Mouse (Mus musculus): Measurements from ENCODE around the gene Ifitm5. TPM values are rescaled to one million over a fixed set of nuclear protein-coding genes. Genes with fewer than 3 reads are reported as not detected.
A peak's percentile ranks its signal among the peaks of the same experiment; 100 is the strongest.

The Ifitm5 gene
- 1.3 and 1.6 TPM in 2 replicates for polyA plus RNA-seq (2015; fragmentation: Nextera tagmentation; extraction: Ambion mirVana)

- Histone ChIP-seq H3K36me3 (ENCODE audit: control insufficient read depth, insufficient read depth) (no peaks in the 10 kb centered on the region; the same call in 1 of the 2 replicates), H3K9me3 (replicated peaks; ENCODE audit: control insufficient read depth, low read length) (no peaks in the 10 kb centered on the region), H3K9ac (ENCODE audit: low read length) (peak within 1 kb of the TSS; percentile 10; the same call in 1 of the 2 replicates), H3K4me1 (ENCODE audit: control insufficient read depth, insufficient read depth, low read length) (peaks cover 34% of the 10 kb centered on the region), H3K27ac (ENCODE audit: low read length) (peak within 1 kb of the TSS; percentile 50), H3K4me3 (ENCODE audit: low read length) (no peak within 1 kb of the TSS), H3K27me3 (ENCODE audit: control insufficient read depth, insufficient read depth, low read length) (no peaks in the 10 kb centered on the region), H3K4me2 (ENCODE audit: low read depth, low read length) (peak within 1 kb of the TSS; percentile 19; the same call in 1 of the 2 replicates)
- ATAC-seq (replicated peaks; ENCODE audit: extremely low read depth, insufficient read depth, low FRiP score): no peak
- WGBS: 84% methylated on average over 16 of the region's 16 CpGs
Measured at GRCm38 (mm10) chr7:140949824-140950530, at the start of gene Ifitm5. TSS of gene Ifitm5 (minus strand) at chr7:140950291.

GRCm38 (mm10) chr7:140998853-140999700, 49.0 kb upstream of the Ifitm5 start:
- no peaks in the 10 kb centered on the region for H3K4me1 ChIP-seq (ENCODE audit: control insufficient read depth, insufficient read depth, low read length)
- H3K27me3 ChIP-seq (ENCODE audit: control insufficient read depth, insufficient read depth, low read length): no peaks in the 10 kb centered on the region
- H3K4me3 ChIP-seq (ENCODE audit: low read length): no peak overlapping the region
- H3K36me3 ChIP-seq (ENCODE audit: control insufficient read depth, insufficient read depth): no peaks in the 10 kb centered on the region
- no peaks in the 10 kb centered on the region for H3K9me3 ChIP-seq (replicated peaks; ENCODE audit: control insufficient read depth, low read length)
- no peak overlapping the region for H3K9ac ChIP-seq (ENCODE audit: low read length)
- H3K27ac ChIP-seq (ENCODE audit: low read length): 0 out of 2 replicates have a peak overlapping the region, but pooled peaks have one; percentile 9
- no peak overlapping the region for H3K4me2 ChIP-seq (ENCODE audit: low read depth, low read length)
- WGBS: 72% methylated on average over 11 of the region's 11 CpGs
- no peak for ATAC-seq (replicated peaks; ENCODE audit: extremely low read depth, insufficient read depth, low FRiP score)

- no peaks in the 10 kb centered on the region for H3K36me3 ChIP-seq (ENCODE audit: control insufficient read depth, insufficient read depth)
- no peak overlapping the region for H3K27ac ChIP-seq (ENCODE audit: low read length)
- ATAC-seq (replicated peaks; ENCODE audit: extremely low read depth, insufficient read depth, low FRiP score): no peak
- H3K4me1 ChIP-seq (ENCODE audit: control insufficient read depth, insufficient read depth, low read length): no peaks in the 10 kb centered on the region
- WGBS: 38% methylated on average over 1 of the region's 1 CpGs
- no peak overlapping the region for H3K4me3 ChIP-seq (ENCODE audit: low read length)
- H3K27me3 ChIP-seq (ENCODE audit: control insufficient read depth, insufficient read depth, low read length): no peaks in the 10 kb centered on the region
- H3K9ac ChIP-seq (ENCODE audit: low read length): no peak overlapping the region
- no peaks in the 10 kb centered on the region for H3K9me3 ChIP-seq (replicated peaks; ENCODE audit: control insufficient read depth, low read length)
- no peak overlapping the region for H3K4me2 ChIP-seq (ENCODE audit: low read depth, low read length)
Measured at GRCm38 (mm10) chr7:140997817-140998216, 47.7 kb upstream of the Ifitm5 start.

GRCm38 (mm10) chr7:140991117-140991689, 41.1 kb upstream of the Ifitm5 start:
- no peaks in the 10 kb centered on the region for H3K27me3 ChIP-seq (ENCODE audit: control insufficient read depth, insufficient read depth, low read length)
- H3K9ac ChIP-seq (ENCODE audit: low read length): no peak overlapping the region
- H3K9me3 ChIP-seq (replicated peaks; ENCODE audit: control insufficient read depth, low read length): no peaks in the 10 kb centered on the region
- H3K4me3 ChIP-seq (ENCODE audit: low read length): no peak overlapping the region
- H3K27ac ChIP-seq (ENCODE audit: low read length): no peak overlapping the region
- H3K4me1 ChIP-seq (ENCODE audit: control insufficient read depth, insufficient read depth, low read length): no peaks in the 10 kb centered on the region
- no peaks in the 10 kb centered on the region for H3K36me3 ChIP-seq (ENCODE audit: control insufficient read depth, insufficient read depth)
- 69% methylated on average over 14 of the region's 14 CpGs for WGBS
- no peak overlapping the region for H3K4me2 ChIP-seq (ENCODE audit: low read depth, low read length)
- no peak for ATAC-seq (replicated peaks; ENCODE audit: extremely low read depth, insufficient read depth, low FRiP score)

- WGBS: 58% methylated on average over 5 of the region's 5 CpGs
- Histone ChIP-seq H3K27me3 (ENCODE audit: control insufficient read depth, insufficient read depth, low read length) (no peaks in the 10 kb centered on the region), H3K4me3 (ENCODE audit: low read length) (no peak overlapping the region), H3K27ac (ENCODE audit: low read length) (no peak overlapping the region), H3K36me3 (ENCODE audit: control insufficient read depth, insufficient read depth) (no peaks in the 10 kb centered on the region), H3K4me2 (ENCODE audit: low read depth, low read length) (no peak overlapping the region), H3K9me3 (replicated peaks; ENCODE audit: control insufficient read depth, low read length) (peaks cover 4% of the 10 kb centered on the region), H3K9ac (ENCODE audit: low read length) (no peak overlapping the region), H3K4me1 (ENCODE audit: control insufficient read depth, insufficient read depth, low read length) (no peaks in the 10 kb centered on the region)
- no peak for ATAC-seq (replicated peaks; ENCODE audit: extremely low read depth, insufficient read depth, low FRiP score)
Measured at GRCm38 (mm10) chr7:140990622-140991021, 40.5 kb upstream of the Ifitm5 start.

GRCm38 (mm10) chr7:140990185-140990584, 40.1 kb upstream of the Ifitm5 start:
- WGBS: 54% methylated on average over 6 of the region's 6 CpGs
- Histone ChIP-seq H3K9me3 (replicated peaks; ENCODE audit: control insufficient read depth, low read length) (peaks cover 6% of the 10 kb centered on the region), H3K27ac (ENCODE audit: low read length) (peak overlapping the region; percentile 57), H3K4me1 (ENCODE audit: control insufficient read depth, insufficient read depth, low read length) (no peaks in the 10 kb centered on the region), H3K27me3 (ENCODE audit: control insufficient read depth, insufficient read depth, low read length) (no peaks in the 10 kb centered on the region), H3K9ac (ENCODE audit: low read length) (no peak overlapping the region), H3K4me3 (ENCODE audit: low read length) (no peak overlapping the region), H3K36me3 (ENCODE audit: control insufficient read depth, insufficient read depth) (no peaks in the 10 kb centered on the region), H3K4me2 (ENCODE audit: low read depth, low read length) (no peak overlapping the region)
- ATAC-seq (replicated peaks; ENCODE audit: extremely low read depth, insufficient read depth, low FRiP score): no peak

- no peak for ATAC-seq (replicated peaks; ENCODE audit: extremely low read depth, insufficient read depth, low FRiP score)
- Histone ChIP-seq H3K36me3 (ENCODE audit: control insufficient read depth, insufficient read depth) (no peaks in the 10 kb centered on the region), H3K9me3 (replicated peaks; ENCODE audit: control insufficient read depth, low read length) (peaks cover 6% of the 10 kb centered on the region), H3K4me3 (ENCODE audit: low read length) (no peak overlapping the region), H3K9ac (ENCODE audit: low read length) (no peak overlapping the region), H3K4me1 (ENCODE audit: control insufficient read depth, insufficient read depth, low read length) (no peaks in the 10 kb centered on the region), H3K27ac (ENCODE audit: low read length) (no peak overlapping the region), H3K27me3 (ENCODE audit: control insufficient read depth, insufficient read depth, low read length) (no peaks in the 10 kb centered on the region), H3K4me2 (ENCODE audit: low read depth, low read length) (no peak overlapping the region)
- 71% methylated on average over 4 of the region's 4 CpGs for WGBS
Measured at GRCm38 (mm10) chr7:140989022-140989421, 38.9 kb upstream of the Ifitm5 start.

- H3K36me3 ChIP-seq (ENCODE audit: control insufficient read depth, insufficient read depth): no peaks in the 10 kb centered on the region
Measured at GRCm38 (mm10) chr7:140987182-140988138, 37.4 kb upstream of the Ifitm5 start.

More at GRCm38 (mm10) chr7:140987182-140988138, 37.4 kb upstream of the Ifitm5 start:
- Histone ChIP-seq H3K4me1 (ENCODE audit: control insufficient read depth, insufficient read depth, low read length) (no peaks in the 10 kb centered on the region), H3K9ac (ENCODE audit: low read length) (no peak overlapping the region), H3K9me3 (replicated peaks; ENCODE audit: control insufficient read depth, low read length) (peaks cover 6% of the 10 kb centered on the region), H3K27ac (ENCODE audit: low read length) (no peak overlapping the region; the same call in 1 of the 2 replicates), H3K27me3 (ENCODE audit: control insufficient read depth, insufficient read depth, low read length) (no peaks in the 10 kb centered on the region), H3K4me2 (ENCODE audit: low read depth, low read length) (no peak overlapping the region), H3K4me3 (ENCODE audit: low read length) (no peak overlapping the region)
- no peak for ATAC-seq (replicated peaks; ENCODE audit: extremely low read depth, insufficient read depth, low FRiP score)
- WGBS: 76% methylated on average over 17 of the region's 17 CpGs

All from heart, embryonic 16.5 days (tissue).